Mouse (Mus musculus) MEL (cell line): Measurements from ENCODE around the gene Shh.

ENCODE experiments used
- MAFK ChIP-seq: IDR thresholded peaks from 2 replicates; pipeline ENCODE4 v1.6.1; 2011; ENCODE audit warnings: low read depth, mild to moderate bottlenecking, low read length, improper control_type of control experiment, borderline replicate concordance
- TBP ChIP-seq: IDR thresholded peaks from 2 replicates; pipeline ENCODE4 v1.8.0; 2011; ENCODE audit warnings: low read depth, low read length, improper control_type of control experiment
- TCF12 ChIP-seq: IDR thresholded peaks from 2 replicates; pipeline ENCODE4 v1.6.1; 2014; ENCODE audit warnings: low read depth, mild to moderate bottlenecking, inconsistent platforms, low read length, improper control_type of control experiment, moderate library complexity
- USF2 ChIP-seq, 2 experiments: IDR thresholded peaks; 2 replicates each; pipeline ENCODE4 v1.6.1; 2011 to 2012; ENCODE audit warnings: improper control_type of control experiment in 2 of 2, low read length in 2 of 2, borderline replicate concordance in 1 of 2, inconsistent platforms in 1 of 2, low read depth in 1 of 2, mild to moderate bottlenecking in 1 of 2; ENCODE audit not compliant: insufficient read depth in 1 of 2

GRCm38 (mm10) chr5:28464361-28465098 is 2.5 kb downstream of the Shh start:
- TF ChIP-seq TCF12 (no peak), MAFK (no peak), TBP (no peak), USF2 (IDR thresholded peaks at IDR 0.05; ENCODE audit: borderline replicate concordance in 1 of 2, insufficient read depth in 1 of 2, low read depth in 1 of 2, low read length in 2 of 2) (no peak)
